Mouse (Mus musculus) left cerebral cortex, postnatal 10 days (tissue): ENCODE measurements at regions not wholly inside any gene's neighbourhood (a gene's known extent, or its start where the extent isn't known, plus 50 kb on each side); places are given as distances from the start of the nearest gene placed in this dataset.

Experiments used
- DNase-seq, 2 experiments: peaks; one replicate each; pipeline ENCODE4 v3.0.0; 2021 to 2022; ENCODE audit warnings: low spot score in 2 of 2, mixed read lengths in 1 of 2; ENCODE audit errors: extremely low spot score in 1 of 2
- intact Hi-C: fragments of 180-260 bp; cut with DNase I; formaldehyde crosslinking; loops from one replicate; pipeline ENCODE4 v1.15.1; 2025

DNA sequence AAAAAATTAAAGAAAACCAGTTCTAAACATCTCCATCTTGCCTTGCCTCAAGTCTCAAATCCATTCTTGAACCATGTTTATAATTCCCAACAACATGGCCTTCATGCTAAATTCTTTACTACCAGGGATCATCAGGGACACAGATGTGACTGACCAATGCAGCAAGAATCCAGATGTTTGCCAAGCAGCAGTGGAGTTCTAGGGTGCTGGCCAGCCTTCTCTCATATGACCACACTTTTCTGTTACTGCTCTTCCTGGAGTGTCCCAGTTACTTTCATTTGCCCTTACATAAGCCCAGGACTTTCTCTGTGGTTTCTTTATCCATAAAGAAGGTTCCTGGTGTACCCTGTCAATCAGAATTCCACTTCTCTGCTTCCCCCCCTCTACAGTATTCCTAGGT lies 185.4 kb upstream of the Cd180 start:
- intact Hi-C loops = no loop called here
- no peak for DNase-seq

GRCm38 (mm10) chr13:102510733-102511279 lies 182.6 kb upstream of the Cd180 start:
- no peak for DNase-seq
- intact Hi-C loops = no loop called here

GRCm38 (mm10) chr13:102518169-102518882 lies 175.0 kb upstream of the Cd180 start:
- DNase-seq = no peak
- intact Hi-C loops = no loop called here

DNA sequence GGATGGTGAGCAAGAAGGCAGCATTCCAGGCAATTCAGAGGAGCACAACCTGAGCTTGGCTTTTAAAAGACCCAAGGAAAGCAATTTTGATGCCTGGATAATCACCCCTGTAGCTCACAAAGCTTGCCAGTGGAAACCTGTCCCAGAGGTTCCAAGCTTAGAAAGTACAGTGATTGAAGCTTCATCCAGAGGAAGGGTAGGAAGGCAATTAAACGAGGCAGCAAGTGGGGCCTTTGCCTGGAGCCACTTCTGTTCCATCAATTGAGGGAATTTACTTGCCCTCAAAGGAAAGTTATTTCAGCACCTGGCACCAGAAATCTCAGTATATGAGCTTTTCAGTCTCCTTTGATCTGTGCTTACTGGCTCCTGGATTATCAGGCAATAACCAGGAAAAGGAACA lies 171.9 kb upstream of the Cd180 start:
- intact Hi-C loops = no loop called here
- DNase-seq = no peak

- DNase-seq = no peak
- intact Hi-C loops = no loop called here
Observed at GRCm38 (mm10) chr13:102522080-102522479, 171.3 kb upstream of the Cd180 start.

DNA sequence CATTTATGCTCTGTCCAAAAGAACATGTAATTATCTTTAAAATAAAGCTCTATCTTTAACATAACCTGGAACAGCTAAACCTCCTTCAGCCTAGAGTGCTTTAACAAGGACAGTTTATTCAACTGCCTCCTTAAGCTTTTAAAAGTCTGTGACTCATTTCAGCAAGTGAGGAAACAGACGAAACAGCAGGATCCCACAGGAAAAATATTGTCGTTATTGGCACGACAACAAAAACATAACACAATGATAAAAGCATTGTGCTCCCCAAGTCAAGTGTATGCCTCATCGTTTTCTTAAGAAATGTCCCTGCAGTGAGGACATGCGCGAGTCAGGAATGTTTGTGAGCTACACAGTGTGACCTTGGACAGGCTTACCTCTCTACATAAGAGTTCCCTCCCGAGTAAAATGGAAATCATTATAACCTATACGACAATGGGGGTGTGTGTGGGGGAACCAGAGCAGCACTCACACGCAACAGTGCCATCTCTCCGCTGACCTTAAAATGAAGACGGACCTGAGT lies 166.7 kb upstream of the Cd180 start:
- intact Hi-C loops = no loop called here

DNA sequence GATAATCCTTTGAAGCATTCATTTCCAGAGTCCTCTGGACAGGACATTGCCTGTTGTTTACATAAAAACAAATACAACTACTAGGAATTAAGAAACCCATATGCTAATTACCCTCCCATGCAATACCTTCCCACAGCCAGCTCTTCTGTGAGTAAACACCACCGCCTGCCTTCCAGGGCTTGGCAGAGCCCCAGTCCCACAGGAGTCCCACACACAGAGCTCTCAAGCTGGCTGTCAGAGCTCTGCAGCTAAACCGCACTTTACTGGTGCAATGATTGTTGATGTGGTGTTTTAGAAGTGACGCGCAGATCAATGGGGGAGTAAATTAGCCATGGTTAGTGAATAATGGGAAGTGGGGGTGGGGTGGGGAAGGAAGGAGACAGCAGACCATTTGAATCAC lies 159.6 kb upstream of the Cd180 start:
- intact Hi-C loops = no loop called here
- peak; percentile 53 to 58 for DNase-seq

More for the DNA sequence above, 166.7 kb upstream of the Cd180 start:
- no peak for DNase-seq

DNA sequence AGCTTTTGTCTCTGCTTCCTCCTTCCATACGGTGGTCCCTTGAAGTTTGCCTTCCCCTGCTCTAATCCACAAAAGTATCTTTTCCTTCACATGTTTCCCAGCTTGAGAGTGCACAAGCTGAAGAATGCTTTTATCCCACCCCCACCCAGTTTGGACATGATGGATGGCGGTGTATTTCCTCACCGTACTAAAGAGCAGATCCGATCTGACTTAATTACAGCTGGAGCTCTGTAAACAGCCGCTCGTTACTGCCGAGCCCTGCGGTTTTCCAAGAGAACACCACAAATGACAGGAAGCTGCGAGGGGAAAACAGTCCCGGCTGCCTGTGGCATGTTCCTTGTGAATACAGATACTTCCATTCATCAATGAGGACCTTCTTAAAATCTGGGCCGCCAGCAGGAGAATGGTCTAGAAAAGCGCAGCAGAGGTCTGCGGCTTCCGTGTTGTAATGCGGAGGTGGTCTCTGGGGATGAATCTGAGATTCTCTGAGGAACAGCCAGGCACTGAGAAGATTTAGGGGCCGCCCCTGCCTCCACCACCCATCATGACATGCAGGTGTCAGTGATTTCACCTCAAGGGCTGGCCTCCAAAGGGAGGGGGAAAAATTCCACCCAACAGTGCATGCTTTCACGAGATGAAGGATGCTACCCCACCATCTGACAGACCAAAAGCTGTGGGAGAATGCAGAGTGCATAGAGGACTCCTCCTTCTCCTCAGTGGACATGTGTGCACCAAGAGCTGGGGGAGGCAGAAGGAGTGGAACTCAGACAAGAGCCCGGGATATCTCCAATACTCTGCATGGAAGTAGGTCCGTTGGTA lies 155.7 kb upstream of the Cd180 start:
- intact Hi-C loops = no loop called here

DNA sequence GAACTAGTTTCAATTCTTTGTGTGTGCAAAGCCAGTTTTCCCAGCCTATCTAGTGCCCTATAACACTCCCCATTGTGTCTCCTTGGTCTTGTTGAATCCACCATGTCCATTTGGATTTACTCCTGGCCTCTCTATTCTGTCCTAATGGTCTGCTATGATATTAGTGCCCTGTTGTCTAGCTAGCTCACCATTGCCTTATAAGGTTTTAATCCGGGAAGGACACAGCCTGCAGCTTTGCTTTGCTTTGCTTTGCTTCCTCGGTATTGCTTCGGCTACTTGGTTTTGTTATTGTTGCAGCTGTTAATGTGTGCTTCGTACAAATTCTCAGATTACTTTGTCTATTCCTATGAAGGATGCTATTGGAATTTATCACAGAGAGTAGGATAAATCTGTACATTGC lies 152.9 kb upstream of the Cd180 start:
- intact Hi-C loops = no loop called here
- no peak for DNase-seq

More for the DNA sequence above, 155.7 kb upstream of the Cd180 start:
- DNase-seq = peak in 1 of 2 experiments; percentile 26

DNA sequence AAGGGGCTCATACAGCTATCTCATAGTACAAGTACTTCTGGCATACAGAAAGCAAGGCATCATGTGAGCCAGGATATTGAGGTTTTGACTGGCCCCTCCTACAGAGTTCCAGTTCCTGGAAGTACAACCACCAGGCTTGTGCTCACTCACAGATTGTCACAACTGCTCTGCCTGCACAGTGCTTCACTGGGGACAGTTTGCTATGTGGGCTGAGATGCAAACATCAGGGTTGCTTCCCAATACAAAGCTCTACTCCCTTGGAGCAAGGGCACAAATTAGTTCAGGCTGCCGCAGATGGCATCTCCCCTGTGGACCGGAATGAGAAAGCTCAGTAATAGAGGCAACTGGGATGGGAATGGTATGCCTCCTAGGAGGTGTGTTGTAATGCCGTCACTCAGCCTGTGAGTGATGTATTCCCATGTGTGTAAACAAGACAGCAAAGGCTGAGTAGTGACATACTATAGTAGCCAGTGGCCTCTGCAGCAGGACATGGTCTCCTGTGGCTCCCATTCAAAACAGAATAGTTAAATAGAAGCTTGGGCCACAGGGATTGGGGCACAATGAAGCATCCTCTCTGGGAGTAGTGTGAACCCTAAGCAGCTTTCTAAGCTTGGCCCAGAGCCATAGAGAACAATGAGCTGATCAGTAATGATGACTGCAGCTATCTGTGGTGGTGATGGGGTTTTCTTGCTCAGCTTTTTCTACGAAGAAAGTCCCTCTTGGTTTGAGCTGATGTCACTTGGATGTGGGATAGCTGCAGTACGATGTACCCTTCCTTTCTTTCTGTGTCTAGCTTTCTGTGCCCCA lies 148.8 kb upstream of the Cd180 start:
- DNase-seq = no peak

DNA sequence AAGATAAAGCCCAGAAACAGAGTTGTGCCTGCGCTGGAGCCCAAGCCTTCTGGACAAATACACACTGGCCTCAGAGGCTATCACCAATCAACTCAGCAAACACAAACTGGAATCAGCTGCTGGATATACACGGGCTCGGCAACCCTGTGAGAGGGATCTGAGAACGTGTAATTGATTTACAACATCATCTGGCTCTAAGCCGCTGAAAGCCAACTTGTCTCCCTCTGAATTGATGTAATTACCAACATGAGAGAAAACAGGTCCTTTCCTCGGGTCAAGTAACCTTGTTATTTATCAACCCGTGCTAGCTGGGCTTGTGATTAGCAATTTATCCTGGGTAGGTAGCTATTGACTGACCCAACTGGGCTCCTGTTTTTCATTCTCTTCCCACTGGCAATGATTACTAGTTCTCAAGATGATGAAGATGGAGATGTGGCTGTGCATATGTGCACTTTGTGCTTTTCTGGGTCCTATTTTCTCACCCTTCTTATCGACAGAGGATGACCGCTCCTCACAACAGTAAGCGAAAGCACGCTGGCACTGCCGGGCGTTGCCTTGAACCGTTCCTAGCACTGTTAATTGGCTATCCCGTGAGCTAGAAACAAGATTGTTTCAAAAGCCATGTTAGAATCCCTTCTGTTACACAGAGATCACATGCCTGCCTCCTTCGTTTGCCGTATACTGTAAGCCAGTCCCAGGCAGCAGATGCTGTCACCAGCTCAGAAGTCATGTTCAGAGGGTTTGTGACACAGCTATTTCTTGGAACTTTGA lies 147.3 kb upstream of the Cd180 start:
- intact Hi-C loops = no loop called here

More for the DNA sequence above, 148.8 kb upstream of the Cd180 start:
- intact Hi-C loops = no loop called here

GRCm38 (mm10) chr13:102548252-102548651 lies 145.1 kb upstream of the Cd180 start:
- intact Hi-C loops = no loop called here
- DNase-seq = no peak

More for the DNA sequence above, 147.3 kb upstream of the Cd180 start:
- DNase-seq = no peak

DNA sequence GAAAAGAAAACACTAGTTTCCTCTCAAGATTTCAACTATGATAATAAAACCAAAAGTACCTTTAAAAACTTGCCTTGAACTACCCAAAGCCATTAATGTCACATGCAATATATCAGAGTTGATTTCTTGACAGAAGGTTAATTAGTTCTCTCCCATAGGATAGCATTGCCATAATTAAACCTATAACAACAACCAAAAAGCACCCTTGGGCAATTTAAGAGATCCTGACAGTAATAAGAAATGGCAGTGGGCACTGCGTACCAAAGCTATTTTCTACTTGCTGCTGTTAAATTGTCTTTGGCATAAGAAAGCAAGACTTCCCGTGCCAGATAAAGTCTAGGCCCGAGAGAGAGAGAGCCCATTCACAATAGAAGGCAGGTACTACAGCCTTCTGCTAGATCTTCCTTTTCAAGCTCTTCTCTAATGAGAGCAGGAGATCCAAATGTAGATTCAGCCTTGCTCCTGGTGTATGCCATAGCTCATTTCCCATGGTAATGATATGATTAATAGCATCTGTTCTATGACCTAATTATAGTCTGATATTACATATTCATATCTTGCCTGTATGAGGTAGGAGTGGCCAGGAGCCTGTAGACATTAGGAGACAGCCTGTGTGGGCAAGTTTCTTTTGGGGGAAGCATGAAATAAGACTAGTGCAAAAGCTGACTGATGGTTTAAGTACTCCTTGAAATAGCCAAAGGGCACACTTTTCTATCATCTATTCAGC lies 126.3 kb upstream of the Cd180 start:
- no peak for DNase-seq
- intact Hi-C loops = no loop called here

DNA sequence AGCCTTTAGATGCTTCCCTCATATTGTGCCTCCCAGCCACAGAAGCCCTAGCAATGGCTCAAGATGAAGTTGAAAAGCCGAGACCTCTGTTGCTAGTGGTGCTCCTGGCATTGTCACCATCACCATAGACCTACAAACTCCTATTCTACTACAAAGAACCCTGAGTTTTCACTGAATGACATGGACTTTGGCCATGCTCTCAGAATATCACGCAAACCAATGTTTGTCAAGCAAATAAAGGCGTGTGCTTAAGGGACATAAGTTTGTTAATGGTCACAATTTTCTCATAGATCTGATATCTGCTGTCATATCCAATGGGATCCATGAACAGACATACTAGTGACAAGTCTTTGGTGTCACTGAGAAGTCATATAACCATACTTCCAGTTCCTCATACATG lies 123.8 kb upstream of the Cd180 start:
- intact Hi-C loops = no loop called here
- DNase-seq = no peak

DNA sequence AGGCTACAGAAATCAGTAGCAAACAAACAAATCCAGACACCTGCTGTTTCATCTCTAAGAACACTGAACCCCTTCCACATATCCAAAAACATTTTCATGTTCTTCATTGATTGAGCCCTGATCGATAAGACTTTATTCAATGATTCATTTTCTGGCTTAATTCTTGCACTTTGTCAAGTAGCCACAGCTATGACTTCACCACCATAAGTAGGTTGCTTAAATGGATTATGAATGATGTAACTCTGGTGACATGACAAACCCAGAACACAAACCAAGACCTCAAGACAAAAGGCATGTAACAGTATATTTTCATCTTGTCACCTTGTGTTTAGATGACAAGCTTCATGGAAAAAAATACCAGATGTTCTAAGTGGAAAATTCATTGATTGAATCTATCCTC lies 123.1 kb upstream of the Cd180 start:
- intact Hi-C loops = no loop called here
- DNase-seq = no peak

DNA sequence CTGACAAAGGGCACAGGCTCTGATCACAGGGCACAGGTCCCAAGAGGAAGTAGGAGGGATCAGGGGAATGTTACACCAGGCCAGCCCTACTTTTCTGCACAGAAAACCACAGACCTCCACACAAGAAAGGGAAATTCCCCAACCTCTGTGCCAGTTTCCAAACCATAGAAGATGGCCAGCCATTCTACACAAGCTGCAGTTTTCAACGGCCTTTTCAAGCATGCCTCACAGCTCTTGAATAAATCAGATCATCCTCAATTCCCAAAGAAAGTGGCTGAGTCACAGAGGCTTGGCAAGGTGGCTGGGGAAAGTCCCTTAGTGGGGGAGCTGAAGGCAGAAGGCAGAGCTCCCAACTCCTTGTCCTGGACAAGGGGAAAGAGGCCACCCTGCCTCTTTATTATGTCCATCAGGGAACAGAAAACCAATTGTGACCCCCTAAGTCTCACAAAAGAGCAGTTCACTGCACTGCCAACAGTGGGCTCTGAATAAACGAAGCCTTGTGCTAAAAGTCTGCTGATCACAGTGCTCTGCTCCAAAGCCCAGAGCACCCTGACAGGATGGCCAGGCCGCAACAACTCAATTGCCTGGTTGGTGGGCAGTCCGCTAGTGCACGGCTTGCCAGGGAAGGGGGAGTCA lies 120.0 kb upstream of the Cd180 start:
- DNase-seq = peak; percentile 48 to 67
- intact Hi-C loops = no loop called here
